Mouse (Mus musculus): ENCODE measurements around the gene Olfr262. TPM values are rescaled to one million over a fixed set of nuclear protein-coding genes. Genes with fewer than 3 reads are reported as not detected.
"Not testable (repeated sequence)": the region's sequence is repeated elsewhere in the genome, so short reads cannot be mapped to it uniquely, and the experiment has no call there.

The Olfr262 gene
- polyA plus RNA-seq (2012; rRNA removed): 0.26 and 0.52 TPM in 2 replicates

DNA sequence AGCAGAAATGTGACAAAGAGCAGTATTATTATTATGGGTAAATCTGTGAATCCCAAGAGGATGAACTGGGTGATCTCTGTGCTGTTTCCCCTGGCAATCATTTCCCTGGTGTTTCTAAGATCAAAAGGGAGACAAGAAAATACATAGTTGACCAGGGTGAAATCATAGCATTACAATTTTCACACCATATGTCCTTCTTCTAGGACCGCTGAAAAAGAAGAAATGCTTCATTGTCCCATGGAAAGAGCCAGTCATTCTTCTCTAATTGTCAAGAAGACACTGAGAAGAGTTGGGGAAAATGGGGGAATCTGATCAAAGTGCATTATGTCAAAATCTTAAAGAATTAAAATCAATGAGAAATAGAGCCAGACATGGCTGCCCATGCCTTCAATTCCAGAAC, at the start of gene Olfr262:
Gene Olfr262, minus strand, starts transcription at position 101 of the 400 bp plus-strand sequence.
- no peaks in the 10 kb centered on the region for H3K36me3 ChIP-seq (ENCODE audit: control insufficient read depth, insufficient read depth, low read length)
- no peaks in the 10 kb centered on the region for H3K4me1 ChIP-seq (ENCODE audit: control insufficient read depth, insufficient read depth, low read length)
- H3K27ac ChIP-seq (ENCODE audit: control insufficient read depth, insufficient read depth, low read depth, low read length): no peak within 1 kb of the TSS
- TF ChIP-seq CTCF (IDR thresholded peaks at IDR 0.05; ENCODE audit: control insufficient read depth, insufficient read depth, insufficient replicate concordance, low read depth, low read length): no peak
- TF ChIP-seq POLR2A (IDR thresholded peaks at IDR 0.05; ENCODE audit: control insufficient read depth, low read depth, low read length): no peak
- no peaks in the 10 kb centered on the region for H3K27me3 ChIP-seq (ENCODE audit: control insufficient read depth, insufficient read depth, low read length)
- H3K4me3 ChIP-seq (ENCODE audit: control insufficient read depth, low read depth, low read length): no peak within 1 kb of the TSS

DNA sequence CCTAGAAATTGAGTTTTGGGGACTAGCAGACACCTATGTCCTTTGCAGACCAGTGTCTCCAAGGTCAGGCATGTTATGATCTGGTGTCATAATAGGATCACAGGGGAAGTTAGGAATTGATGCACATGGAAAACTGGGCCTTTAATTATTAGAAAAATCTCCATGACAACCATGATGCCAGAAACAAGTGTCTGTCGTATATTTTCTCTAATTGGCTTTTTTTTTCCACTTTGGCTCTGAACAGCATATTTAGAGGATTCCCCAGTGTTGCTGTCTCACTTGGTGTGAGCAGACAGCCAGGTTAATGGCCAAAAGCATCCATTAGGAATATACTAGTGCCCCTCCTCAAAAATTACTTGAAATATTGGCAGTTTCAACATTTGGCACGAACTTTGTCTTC, 38.1 kb upstream of the Olfr262 start, which contains the start of gene Olfr1434:
Gene Olfr1434, plus strand, starts transcription at position 301 of the 400 bp plus-strand sequence.
- H3K27me3 ChIP-seq (ENCODE audit: control insufficient read depth, insufficient read depth, low read length): no peaks in the 10 kb centered on the region
- H3K4me3 ChIP-seq (ENCODE audit: control insufficient read depth, low read depth, low read length): no peak within 1 kb of the TSS
- TF ChIP-seq CTCF (IDR thresholded peaks at IDR 0.05; ENCODE audit: control insufficient read depth, insufficient read depth, insufficient replicate concordance, low read depth, low read length): no peak
- TF ChIP-seq POLR2A (IDR thresholded peaks at IDR 0.05; ENCODE audit: control insufficient read depth, low read depth, low read length): no peak
- no peaks in the 10 kb centered on the region for H3K36me3 ChIP-seq (ENCODE audit: control insufficient read depth, insufficient read depth, low read length)
- H3K4me1 ChIP-seq (ENCODE audit: control insufficient read depth, insufficient read depth, low read length): no peaks in the 10 kb centered on the region
- H3K27ac ChIP-seq (ENCODE audit: control insufficient read depth, insufficient read depth, low read depth, low read length): no peak within 1 kb of the TSS

DNA sequence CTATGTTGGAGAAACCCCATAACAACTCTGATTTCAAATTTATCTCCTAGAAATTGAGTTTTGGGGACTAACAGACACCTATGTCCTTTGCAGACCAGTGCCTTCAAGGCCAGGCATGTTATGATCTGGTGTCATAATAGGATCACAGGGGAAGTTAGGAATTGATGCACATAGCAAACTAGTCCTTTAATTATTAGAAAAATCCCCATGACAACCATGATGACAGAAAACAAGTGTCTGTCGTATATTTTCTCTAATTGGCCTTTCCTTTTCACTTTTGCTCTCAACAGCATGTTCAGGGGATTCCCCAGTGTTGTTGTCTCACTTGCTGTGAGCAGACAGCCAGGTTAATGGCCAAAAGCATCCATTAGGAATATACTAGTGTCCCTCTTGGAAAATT, 19.3 kb upstream of the Olfr262 start, which contains the start of gene Olfr235:
Gene Olfr235, plus strand, starts transcription at position 301 of the 400 bp plus-strand sequence.
- no peaks in the 10 kb centered on the region for H3K36me3 ChIP-seq (ENCODE audit: control insufficient read depth, insufficient read depth, low read length)
- H3K27ac ChIP-seq (ENCODE audit: control insufficient read depth, insufficient read depth, low read depth, low read length): no peak within 1 kb of the TSS
- H3K27me3 ChIP-seq (ENCODE audit: control insufficient read depth, insufficient read depth, low read length): no peaks in the 10 kb centered on the region
- H3K4me3 ChIP-seq (ENCODE audit: control insufficient read depth, low read depth, low read length): no peak within 1 kb of the TSS
- TF ChIP-seq POLR2A (IDR thresholded peaks at IDR 0.05; ENCODE audit: control insufficient read depth, low read depth, low read length): no peak
- no peak for TF ChIP-seq CTCF (IDR thresholded peaks at IDR 0.05; ENCODE audit: control insufficient read depth, insufficient read depth, insufficient replicate concordance, low read depth, low read length)
- no peaks in the 10 kb centered on the region for H3K4me1 ChIP-seq (ENCODE audit: control insufficient read depth, insufficient read depth, low read length)

DNA sequence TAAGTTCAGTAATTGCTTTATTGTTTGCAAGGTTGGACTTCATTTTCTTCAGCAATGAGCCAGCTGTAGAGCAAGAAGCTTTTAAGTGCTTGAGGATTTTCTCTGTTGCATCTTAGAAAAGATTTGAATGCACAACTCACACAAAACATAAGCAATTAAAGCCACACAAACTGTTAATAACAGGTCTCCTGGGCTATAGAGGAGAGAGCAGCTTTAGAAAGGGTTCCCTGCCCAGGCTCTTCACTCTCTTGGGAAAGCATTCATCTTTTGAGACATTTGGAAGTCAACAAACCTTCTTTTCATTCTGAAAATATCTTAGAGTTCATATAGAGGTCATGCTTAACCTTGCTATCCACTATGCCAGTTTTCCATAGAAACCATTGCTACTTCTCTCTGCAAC, 9.0 kb downstream of the Olfr262 start, which contains the start of gene Olfr1432:
Gene Olfr1432, minus strand, starts transcription at position 101 of the 400 bp plus-strand sequence.
- H3K27ac ChIP-seq (ENCODE audit: control insufficient read depth, insufficient read depth, low read depth, low read length); H3K4me3 ChIP-seq (ENCODE audit: control insufficient read depth, low read depth, low read length); H3K4me1 ChIP-seq (ENCODE audit: control insufficient read depth, insufficient read depth, low read length); H3K36me3 ChIP-seq (ENCODE audit: control insufficient read depth, insufficient read depth, low read length); H3K27me3 ChIP-seq (ENCODE audit: control insufficient read depth, insufficient read depth, low read length): not testable (repeated sequence)

DNA sequence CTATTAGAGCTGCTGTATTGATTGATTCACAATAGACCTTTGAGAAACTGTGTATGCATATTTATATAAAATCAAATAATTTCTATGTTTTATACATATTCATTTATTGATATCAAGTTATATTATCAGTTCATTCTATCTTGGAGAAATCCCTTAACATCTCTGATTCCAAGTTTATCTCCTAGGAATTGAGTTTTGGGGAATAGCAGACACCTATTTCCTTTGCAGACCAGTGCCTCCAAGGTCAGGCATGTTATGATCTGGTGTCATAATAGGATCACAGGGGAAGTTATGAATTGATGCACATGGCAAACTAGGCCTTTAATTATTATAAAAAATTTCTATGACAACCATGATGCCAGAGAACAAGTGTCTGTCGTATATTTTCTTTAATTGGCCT, 41.1 kb downstream of the Olfr262 start, which contains the start of gene Olfr1431:
Gene Olfr1431, plus strand, starts transcription at position 301 of the 400 bp plus-strand sequence.
- Histone ChIP-seq H3K4me1 (ENCODE audit: control insufficient read depth, insufficient read depth, low read length) (no peaks in the 10 kb centered on the region), H3K27me3 (ENCODE audit: control insufficient read depth, insufficient read depth, low read length) (no peaks in the 10 kb centered on the region), H3K36me3 (ENCODE audit: control insufficient read depth, insufficient read depth, low read length) (no peaks in the 10 kb centered on the region), H3K27ac (ENCODE audit: control insufficient read depth, insufficient read depth, low read depth, low read length) (no peak within 1 kb of the TSS), H3K4me3 (ENCODE audit: control insufficient read depth, low read depth, low read length) (no peak within 1 kb of the TSS)
- TF ChIP-seq POLR2A (IDR thresholded peaks at IDR 0.05; ENCODE audit: control insufficient read depth, low read depth, low read length) (no peak), CTCF (IDR thresholded peaks at IDR 0.05; ENCODE audit: control insufficient read depth, insufficient read depth, insufficient replicate concordance, low read depth, low read length) (no peak)

DNA sequence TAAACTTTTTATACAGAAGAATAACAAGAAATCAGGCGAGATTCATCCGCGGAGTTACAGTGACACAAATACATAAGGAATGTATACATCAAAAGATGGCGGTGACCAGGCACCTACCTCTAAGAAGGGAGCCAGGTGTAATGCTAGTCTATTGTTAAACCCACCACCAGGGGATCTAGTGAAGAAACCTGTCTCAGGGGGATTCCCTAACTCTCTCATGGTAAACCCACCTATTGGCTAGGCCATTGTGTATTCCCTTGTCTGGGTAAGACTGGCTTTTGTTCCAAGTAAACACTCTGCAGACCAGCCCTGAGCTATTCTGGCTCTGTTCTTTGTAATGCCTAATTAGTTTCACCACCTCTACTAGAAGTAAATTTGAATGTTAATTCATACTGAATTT, 42.4 kb downstream of the Olfr262 start:
- not testable (repeated sequence) for H3K27ac ChIP-seq (ENCODE audit: control insufficient read depth, insufficient read depth, low read depth, low read length); H3K36me3 ChIP-seq (ENCODE audit: control insufficient read depth, insufficient read depth, low read length); H3K4me3 ChIP-seq (ENCODE audit: control insufficient read depth, low read depth, low read length); H3K4me1 ChIP-seq (ENCODE audit: control insufficient read depth, insufficient read depth, low read length); H3K27me3 ChIP-seq (ENCODE audit: control insufficient read depth, insufficient read depth, low read length)

Other genes starting within 250 kb of the Olfr262 start
- gene Olfr1423, start 200.3 kb downstream of the Olfr262 start, polyA plus RNA-seq (2012; rRNA removed): not detected in 2 replicates
- gene Olfr1424, start 179.0 kb downstream of the Olfr262 start, polyA plus RNA-seq (2012; rRNA removed): 0.12 TPM in 1 of 2 replicates, not detected in the other
- not detected in 2 replicates for gene Olfr1425, start 163.9 kb downstream of the Olfr262 start, polyA plus RNA-seq (2012; rRNA removed)
- not detected in 2 replicates for gene Olfr1426, start 149.6 kb downstream of the Olfr262 start, polyA plus RNA-seq (2012; rRNA removed)
- gene Olfr1427, start 138.3 kb downstream of the Olfr262 start, polyA plus RNA-seq (2012; rRNA removed): not detected in 2 replicates
- 0.09 TPM in 1 of 2 replicates, not detected in the other for gene Olfr1428, start 125.8 kb downstream of the Olfr262 start, polyA plus RNA-seq (2012; rRNA removed)
- gene Olfr76, start 118.5 kb downstream of the Olfr262 start, polyA plus RNA-seq (2012; rRNA removed): 0.10 and 0.16 TPM in 2 replicates
- not detected in 2 replicates for gene Olfr1555-ps1, start 71.5 kb downstream of the Olfr262 start, polyA plus RNA-seq (2012; rRNA removed)
- gene Olfr1431, start 41.0 kb downstream of the Olfr262 start, polyA plus RNA-seq (2012; rRNA removed): not detected in 2 replicates
- 0.09 and 0.12 TPM in 2 replicates for gene Olfr1432, start 9.1 kb downstream of the Olfr262 start, polyA plus RNA-seq (2012; rRNA removed)
- 0.10 TPM in 1 of 2 replicates, not detected in the other for gene Olfr235, start 19.4 kb upstream of the Olfr262 start, polyA plus RNA-seq (2012; rRNA removed)
- gene Olfr1434, start 38.2 kb upstream of the Olfr262 start, polyA plus RNA-seq (2012; rRNA removed): not detected in 2 replicates
- gene Olfr1436, start 57.5 kb upstream of the Olfr262 start, polyA plus RNA-seq (2012; rRNA removed): not detected in 2 replicates
- not detected in 2 replicates for gene Olfr1437, start 83.4 kb upstream of the Olfr262 start, polyA plus RNA-seq (2012; rRNA removed)
- not detected in 2 replicates for gene Olfr1438-ps1, start 94.3 kb upstream of the Olfr262 start, polyA plus RNA-seq (2012; rRNA removed)
- not detected in 2 replicates for gene Olfr1440, start 145.6 kb upstream of the Olfr262 start, polyA plus RNA-seq (2012; rRNA removed)
- gene Olfr1441, start 175.8 kb upstream of the Olfr262 start, polyA plus RNA-seq (2012; rRNA removed): not detected in 2 replicates
- gene Pfpl, start 186.2 kb upstream of the Olfr262 start, polyA plus RNA-seq (2012; rRNA removed): 0.02 TPM in 2 replicates
- 2.8 and 3.3 TPM in 2 replicates for gene Mpeg1, start 219.1 kb upstream of the Olfr262 start, polyA plus RNA-seq (2012; rRNA removed)

All from testis, adult 2 months (tissue).